Mouse (Mus musculus): ENCODE measurements around the gene Hagh. TPM values are rescaled to one million over a fixed set of nuclear protein-coding genes. Genes with fewer than 3 reads are reported as not detected.

Hagh gene
- polyA plus RNA-seq (2017; shearing (Covaris generic)): 36.3 TPM

GRCm38 (mm10) chr17:24839842-24840241 lies at the start of gene Hagh:
Gene Hagh, plus strand, starts transcription at chr17:24840143.

GRCm38 (mm10) chr17:24803952-24804951 lies 35.7 kb upstream of the Hagh start, which contains the start of gene Meiob:
Gene Meiob, plus strand, starts transcription at chr17:24804289.

DNA sequence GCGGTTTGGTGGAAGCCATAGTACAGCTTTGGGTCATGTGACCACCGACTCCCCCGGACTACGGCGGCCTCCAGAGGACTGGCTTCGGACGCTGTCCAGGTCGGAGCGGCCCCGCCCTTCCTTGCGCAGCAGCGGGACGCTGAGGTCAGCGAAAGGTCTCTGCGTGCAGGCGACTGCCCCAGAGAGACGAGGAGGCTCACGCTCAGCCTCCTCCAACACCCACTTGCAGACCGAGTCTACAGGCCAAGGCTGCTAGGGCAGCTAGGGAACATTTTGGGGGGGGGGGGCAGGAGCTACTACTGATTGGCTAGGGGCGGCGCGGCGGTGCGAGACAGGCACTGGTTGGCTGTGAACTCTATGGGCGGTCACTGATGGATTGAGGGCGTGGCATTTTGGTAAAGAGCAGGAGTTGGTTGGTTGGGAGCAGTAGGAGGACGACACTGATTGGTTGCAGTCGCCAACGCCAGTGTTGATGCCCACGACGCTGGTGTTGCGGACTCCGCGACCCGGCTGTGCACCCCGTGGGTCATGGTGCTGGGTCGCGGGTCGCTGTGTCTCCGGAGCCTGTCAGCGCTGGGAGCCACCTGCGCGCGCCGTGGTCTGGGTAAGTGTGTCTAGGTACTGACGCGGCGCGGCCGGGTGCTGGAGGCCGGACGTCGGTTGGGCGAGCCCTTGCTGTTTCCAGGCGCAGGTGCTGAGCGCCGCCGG lies 10.3 kb downstream of the Hagh start, which contains the start of gene Fahd1:
Gene Fahd1 (minus strand): TSS at position 300 of the 708 bp plus-strand sequence.

DNA sequence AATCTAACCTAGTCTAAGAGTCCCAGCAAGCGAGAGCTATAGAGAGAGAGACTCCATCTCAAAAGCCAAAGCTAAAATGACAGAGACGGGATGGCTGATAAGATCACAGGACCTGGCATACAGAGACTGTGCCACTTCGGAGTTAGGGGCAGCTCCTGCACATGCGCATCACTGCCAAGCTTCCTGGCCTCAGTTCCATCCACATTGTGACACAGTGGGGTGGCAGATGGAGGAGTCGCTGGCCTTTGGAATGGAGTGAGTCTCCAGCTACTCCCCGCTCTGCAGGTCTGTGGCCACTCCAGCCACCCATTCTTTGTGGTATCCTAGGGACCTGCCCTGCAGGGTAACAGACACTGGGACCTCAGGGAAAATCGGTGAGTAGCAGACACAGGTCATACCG lies 25.8 kb downstream of the Hagh start, which contains the start of gene Igfals:
Gene Igfals (plus strand): TSS at position 222 of the 400 bp plus-strand sequence.

GRCm38 (mm10) chr17:24886134-24886931 lies 46.4 kb downstream of the Hagh start, which contains the start of the genes Nubp2 and Spsb3:
Gene Nubp2, minus strand, starts transcription at chr17:24886349.
Gene Spsb3, plus strand, starts transcription at chr17:24886643.

GRCm38 (mm10) chr17:24894995-24895547 lies 55.1 kb downstream of the Hagh start, which contains the start of the genes Eme2 and Mrps34:
Gene Eme2, minus strand, starts transcription at chr17:24895087.
Gene Mrps34, plus strand, starts transcription at chr17:24895116.

GRCm38 (mm10) chr17:24896241-24896992 lies 56.5 kb downstream of the Hagh start, which contains the start of gene Nme3:
Gene Nme3, plus strand, starts transcription at chr17:24896500.

Other genes with a start within 250 kb of the Hagh start
- 46.5 TPM for gene Tsc2, start 207.5 kb upstream of the Hagh start, polyA plus RNA-seq (2017; shearing (Covaris generic))
- 7.4 TPM for gene Nthl1, start 207.5 kb upstream of the Hagh start, polyA plus RNA-seq (2017; shearing (Covaris generic))
- 0.26 TPM for gene Slc9a3r2, start 189.8 kb upstream of the Hagh start, polyA plus RNA-seq (2017; shearing (Covaris generic))
- gene Npw, start 181.7 kb upstream of the Hagh start, polyA plus RNA-seq (2017; shearing (Covaris generic)): not detected
- gene Zfp598, start 170.5 kb upstream of the Hagh start, polyA plus RNA-seq (2017; shearing (Covaris generic)): 22.6 TPM
- 0.44 TPM for gene Syngr3, start 150.2 kb upstream of the Hagh start, polyA plus RNA-seq (2017; shearing (Covaris generic))
- 42.2 TPM for gene Gfer, start 144.0 kb upstream of the Hagh start, polyA plus RNA-seq (2017; shearing (Covaris generic))
- 3.2 TPM for gene Noxo1, start 143.9 kb upstream of the Hagh start, polyA plus RNA-seq (2017; shearing (Covaris generic))
- 64.1 TPM for gene Tbl3, start 132.5 kb upstream of the Hagh start, polyA plus RNA-seq (2017; shearing (Covaris generic))
- not detected for gene Rnf151, start 122.1 kb upstream of the Hagh start, polyA plus RNA-seq (2017; shearing (Covaris generic))
- 779 TPM for gene Rps2, start 122.0 kb upstream of the Hagh start, polyA plus RNA-seq (2017; shearing (Covaris generic))
- gene Ndufb10, start 115.7 kb upstream of the Hagh start, polyA plus RNA-seq (2017; shearing (Covaris generic)): 194 TPM
- gene Rpl3l, start 112.3 kb upstream of the Hagh start, polyA plus RNA-seq (2017; shearing (Covaris generic)): not detected
- 16.4 TPM for gene Msrb1, start 103.5 kb upstream of the Hagh start, polyA plus RNA-seq (2017; shearing (Covaris generic))
- not detected for gene Hs3st6, start 87.2 kb upstream of the Hagh start, polyA plus RNA-seq (2017; shearing (Covaris generic))
- gene Meiob, start 35.9 kb upstream of the Hagh start, polyA plus RNA-seq (2017; shearing (Covaris generic)): not detected
- gene Fahd1, start 10.2 kb downstream of the Hagh start, polyA plus RNA-seq (2017; shearing (Covaris generic)): 2.7 TPM
- not detected for gene Igfals, start 25.9 kb downstream of the Hagh start, polyA plus RNA-seq (2017; shearing (Covaris generic))
- gene Nubp2, start 46.2 kb downstream of the Hagh start, polyA plus RNA-seq (2017; shearing (Covaris generic)): 106 TPM
- 64.5 TPM for gene Spsb3, start 46.5 kb downstream of the Hagh start, polyA plus RNA-seq (2017; shearing (Covaris generic))
- 46.2 TPM for gene Eme2, start 54.9 kb downstream of the Hagh start, polyA plus RNA-seq (2017; shearing (Covaris generic))
- 95.9 TPM for gene Mrps34, start 55.0 kb downstream of the Hagh start, polyA plus RNA-seq (2017; shearing (Covaris generic))
- 56.5 TPM for gene Nme3, start 56.4 kb downstream of the Hagh start, polyA plus RNA-seq (2017; shearing (Covaris generic))
- gene Mapk8ip3, start 96.8 kb downstream of the Hagh start, polyA plus RNA-seq (2017; shearing (Covaris generic)): 52.6 TPM
- 28.5 TPM for gene Jpt2, start 120.5 kb downstream of the Hagh start, polyA plus RNA-seq (2017; shearing (Covaris generic))
- 7.4 TPM for gene Cramp1l, start 175.6 kb downstream of the Hagh start, polyA plus RNA-seq (2017; shearing (Covaris generic))
- gene Ift140, start 175.9 kb downstream of the Hagh start, polyA plus RNA-seq (2017; shearing (Covaris generic)): 19.5 TPM
- gene Tmem204, start 243.4 kb downstream of the Hagh start, polyA plus RNA-seq (2017; shearing (Covaris generic)): 0.79 TPM

Data from CD4-positive, CD25-positive, alpha-beta regulatory T cell (primary cell).